Mouse (Mus musculus) forebrain, embryonic 11.5 days (tissue): ENCODE measurements around the gene Olfr625-ps1. TPM values are rescaled to one million over a fixed set of nuclear protein-coding genes. Genes with fewer than 3 reads are reported as not detected.

Source experiments
- ATAC-seq: fragments of 200-750 bp; cut with Nextera tagmentation; replicated peaks from 2 replicates; pipeline ENCODE4 v1.8.0; 2017; ENCODE audit warnings: moderate TSS enrichment; ENCODE audit not compliant: low FRiP score
- DNase-seq: peaks from one replicate; pipeline ENCODE4 v3.0.0-alpha.2; 2017; ENCODE audit warnings: low spot score
- H3K27ac ChIP-seq: fragments of 300-500 bp; sonication (generic); 2 replicates; pipeline ENCODE4 v1.5.1; 2014; ENCODE audit warnings: low read depth, low read length
- H3K27me3 ChIP-seq: fragments of 300-500 bp; sonication (generic); 2 replicates; pipeline ENCODE4 v1.6.1; 2014; ENCODE audit warnings: mild to moderate bottlenecking, low read length, mixed read lengths; ENCODE audit not compliant: control insufficient read depth, insufficient read depth
- H3K36me3 ChIP-seq: fragments of 300-500 bp; sonication (generic); 2 replicates; pipeline ENCODE4 v1.6.1; 2014; ENCODE audit warnings: mild to moderate bottlenecking, low read length, moderate library complexity, mixed read lengths; ENCODE audit not compliant: control insufficient read depth, insufficient read depth
- H3K4me1 ChIP-seq: fragments of 300-500 bp; sonication (generic); replicated peaks from 2 replicates; pipeline ENCODE4 v1.6.1; 2014; ENCODE audit warnings: low read length, mixed read lengths; ENCODE audit not compliant: control insufficient read depth, insufficient read depth
- H3K4me2 ChIP-seq: fragments of 300-500 bp; sonication (generic); 2 replicates; pipeline ENCODE4 v1.6.1; 2014; ENCODE audit warnings: low read depth, mild to moderate bottlenecking, low read length, moderate library complexity, mixed read lengths; ENCODE audit not compliant: severe bottlenecking
- H3K4me3 ChIP-seq: fragments of 300-500 bp; sonication (generic); 2 replicates; pipeline ENCODE4 v1.5.1; 2014; ENCODE audit warnings: low read depth, low read length
- H3K9ac ChIP-seq: fragments of 300-500 bp; sonication (generic); 2 replicates; pipeline ENCODE4 v1.6.1; 2014; ENCODE audit warnings: low read length
- H3K9me3 ChIP-seq: fragments of 300-500 bp; sonication (generic); 2 replicates; pipeline ENCODE4 v1.6.1; 2016; ENCODE audit warnings: low read length, mixed read lengths; ENCODE audit not compliant: control insufficient read depth
- WGBS: fragments of 180-500 bp; shearing (Covaris S2); extraction: QIAGEN DNeasy Blood & Tissue Kit; methylation state at CpG from one replicate; pipeline ENCODE4 v1.1.7; 2014; 5-methylcytosine and 5-hydroxymethylcytosine counted together
- polyA plus RNA-seq: library from polyadenylated mRNA; unstranded; fragments of >200 nt; fragmentation: Nextera tagmentation; extraction: Ambion mirVana; gene quantifications from 2 replicates; pipeline ENCODE4 v1.2.1, GENCODE M21; 2014

Gene Olfr625-ps1
- not detected in 2 replicates for polyA plus RNA-seq

GRCm38 (mm10) chr7:103682420-103682819 lies at the start of gene Olfr625-ps1:
Gene Olfr625-ps1, plus strand, starts transcription at chr7:103682720.
- ATAC-seq: no peak
- H3K9me3 ChIP-seq: no peaks in the 10 kb centered on the region
- no peaks in the 10 kb centered on the region for H3K36me3 ChIP-seq
- H3K27me3 ChIP-seq: no peaks in the 10 kb centered on the region
- no peak within 1 kb of the TSS for H3K4me2 ChIP-seq
- H3K4me3 ChIP-seq: no peak within 1 kb of the TSS
- H3K4me1 ChIP-seq: no peaks in the 10 kb centered on the region
- no peak within 1 kb of the TSS for H3K9ac ChIP-seq
- DNase-seq: no peak
- no peak within 1 kb of the TSS for H3K27ac ChIP-seq

GRCm38 (mm10) chr7:103636795-103637194 lies 45.7 kb upstream of the Olfr625-ps1 start:
- no peak overlapping the region for H3K4me2 ChIP-seq
- H3K4me1 ChIP-seq: no peaks in the 10 kb centered on the region
- H3K36me3 ChIP-seq: no peaks in the 10 kb centered on the region
- no peaks in the 10 kb centered on the region for H3K27me3 ChIP-seq
- no peaks in the 10 kb centered on the region for H3K9me3 ChIP-seq
- no peak for DNase-seq
- H3K4me3 ChIP-seq: no peak overlapping the region
- no peak overlapping the region for H3K27ac ChIP-seq
- H3K9ac ChIP-seq: no peak overlapping the region
- ATAC-seq: no peak

- Histone ChIP-seq H3K27me3 (no peaks in the 10 kb centered on the region), H3K4me1 (no peaks in the 10 kb centered on the region), H3K9ac (no peak within 1 kb of the TSS), H3K4me2 (no peak within 1 kb of the TSS), H3K27ac (no peak within 1 kb of the TSS), H3K9me3 (no peaks in the 10 kb centered on the region), H3K4me3 (no peak within 1 kb of the TSS), H3K36me3 (no peaks in the 10 kb centered on the region)
- 89% methylated on average over 1 of the region's 1 CpGs for WGBS
- ATAC-seq (no peak), DNase-seq (no peak)
Measured at GRCm38 (mm10) chr7:103642602-103643001, 39.9 kb upstream of the Olfr625-ps1 start, which contains the start of gene Olfr622. Gene Olfr622, minus strand, starts transcription at chr7:103642702.

- Histone ChIP-seq H3K9me3 (no peaks in the 10 kb centered on the region), H3K4me1 (no peaks in the 10 kb centered on the region), H3K27ac (no peak overlapping the region), H3K9ac (no peak overlapping the region), H3K4me3 (no peak overlapping the region), H3K36me3 (no peaks in the 10 kb centered on the region), H3K27me3 (no peaks in the 10 kb centered on the region), H3K4me2 (no peak overlapping the region)
- DNase-seq (no peak), ATAC-seq (no peak)
- 92% methylated on average over 4 of the region's 4 CpGs for WGBS
Measured at GRCm38 (mm10) chr7:103644070-103644469, 38.5 kb upstream of the Olfr625-ps1 start.

- ATAC-seq (no peak), DNase-seq (no peak)
- Histone ChIP-seq H3K9me3 (no peaks in the 10 kb centered on the region), H3K4me3 (no peak within 1 kb of the TSS), H3K4me2 (no peak within 1 kb of the TSS), H3K4me1 (no peaks in the 10 kb centered on the region), H3K9ac (no peak within 1 kb of the TSS), H3K27ac (no peak within 1 kb of the TSS), H3K27me3 (no peaks in the 10 kb centered on the region), H3K36me3 (no peaks in the 10 kb centered on the region)
Measured at GRCm38 (mm10) chr7:103663598-103663997, 18.9 kb upstream of the Olfr625-ps1 start, which contains the start of gene Olfr623. Gene Olfr623, minus strand, starts transcription at chr7:103663698.

GRCm38 (mm10) chr7:103671091-103671490 lies 11.4 kb upstream of the Olfr625-ps1 start, which contains the start of gene Olfr624:
Gene Olfr624, minus strand, starts transcription at chr7:103671191.
- no peaks in the 10 kb centered on the region for H3K36me3 ChIP-seq
- no peaks in the 10 kb centered on the region for H3K9me3 ChIP-seq
- H3K27ac ChIP-seq: no peak within 1 kb of the TSS
- ATAC-seq: no peak
- H3K4me1 ChIP-seq: no peaks in the 10 kb centered on the region
- no peak within 1 kb of the TSS for H3K4me3 ChIP-seq
- H3K9ac ChIP-seq: no peak within 1 kb of the TSS
- H3K27me3 ChIP-seq: no peaks in the 10 kb centered on the region
- no peak for DNase-seq
- no peak within 1 kb of the TSS for H3K4me2 ChIP-seq
- 90% methylated on average over 2 of the region's 2 CpGs for WGBS

GRCm38 (mm10) chr7:103699469-103699868 lies 16.9 kb downstream of the Olfr625-ps1 start:
- Histone ChIP-seq H3K36me3 (no peaks in the 10 kb centered on the region), H3K9me3 (no peaks in the 10 kb centered on the region), H3K9ac (no peak overlapping the region), H3K4me2 (no peak overlapping the region), H3K27me3 (no peaks in the 10 kb centered on the region), H3K27ac (no peak overlapping the region), H3K4me3 (no peak overlapping the region), H3K4me1 (no peaks in the 10 kb centered on the region)
- 96% methylated on average over 4 of the region's 4 CpGs for WGBS
- no peak for ATAC-seq
- DNase-seq: no peak

GRCm38 (mm10) chr7:103712024-103712423 lies 29.5 kb downstream of the Olfr625-ps1 start:
- H3K36me3 ChIP-seq: no peaks in the 10 kb centered on the region
- H3K27me3 ChIP-seq: no peaks in the 10 kb centered on the region
- no peak overlapping the region for H3K4me2 ChIP-seq
- H3K9ac ChIP-seq: no peak overlapping the region
- no peak overlapping the region for H3K4me3 ChIP-seq
- WGBS: 43% methylated on average over 2 of the region's 2 CpGs
- ATAC-seq: no peak
- no peak for DNase-seq
- no peaks in the 10 kb centered on the region for H3K4me1 ChIP-seq
- H3K9me3 ChIP-seq: no peaks in the 10 kb centered on the region
- no peak overlapping the region for H3K27ac ChIP-seq

- Histone ChIP-seq H3K27me3 (no peaks in the 10 kb centered on the region), H3K4me3 (no peak within 1 kb of the TSS), H3K27ac (no peak within 1 kb of the TSS), H3K9me3 (no peaks in the 10 kb centered on the region), H3K9ac (no peak within 1 kb of the TSS), H3K4me1 (no peaks in the 10 kb centered on the region), H3K36me3 (no peaks in the 10 kb centered on the region), H3K4me2 (no peak within 1 kb of the TSS)
- DNase-seq (no peak), ATAC-seq (no peak)
Measured at GRCm38 (mm10) chr7:103714371-103714770, 31.9 kb downstream of the Olfr625-ps1 start, which contains the start of gene Olfr243. Gene Olfr243, plus strand, starts transcription at chr7:103714671.
